Mouse (Mus musculus): ENCODE results near the gene Mgat4e. TPM values are rescaled to one million over a fixed set of nuclear protein-coding genes. Genes with fewer than 3 reads are reported as not detected.
"Not testable (repeated sequence)": the region's sequence is repeated elsewhere in the genome, so short reads cannot be mapped to it uniquely, and the experiment has no call there.

The Mgat4e gene
- total RNA-seq, 1 experiment from 2014 or later: not detected

DNA sequence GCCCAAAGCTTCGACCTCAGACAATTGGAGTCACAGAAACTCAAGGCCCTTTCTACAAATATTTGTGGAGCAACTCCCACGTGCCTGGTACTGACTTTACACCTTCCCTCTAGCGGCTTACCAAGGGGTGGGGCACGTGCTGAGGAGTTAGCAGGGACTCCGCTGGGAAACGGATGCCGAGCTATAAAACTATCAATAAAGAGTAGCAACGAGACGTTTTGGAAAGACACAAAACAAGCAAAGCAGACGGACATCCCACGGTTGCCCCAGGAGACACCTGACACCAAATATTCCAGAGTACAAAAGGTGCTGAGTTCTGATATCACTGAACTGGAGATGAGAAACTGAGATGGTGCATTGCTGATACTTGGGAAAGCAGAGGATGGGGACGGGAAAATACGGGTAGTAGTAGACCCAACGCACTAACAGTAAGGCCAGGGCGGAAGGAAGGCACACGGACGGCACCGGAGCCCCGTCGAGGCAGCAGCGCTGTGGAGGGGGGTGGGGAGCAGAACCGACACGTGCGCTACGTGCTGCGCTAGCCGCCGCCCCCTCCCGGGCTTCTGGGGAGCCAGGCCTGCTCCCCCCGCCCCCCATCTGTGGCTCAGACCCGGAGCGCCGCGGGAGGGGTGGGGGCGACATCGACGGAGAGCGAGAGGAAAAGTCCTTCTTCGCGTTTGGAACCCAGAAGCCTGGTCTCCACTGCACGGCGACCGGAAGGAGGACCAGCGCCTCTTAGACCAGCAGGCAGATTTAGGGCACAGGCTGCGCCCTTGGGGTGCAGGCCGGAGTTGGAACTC lies 6.6 kb upstream of the Mgat4e start:
- peak; percentile 72 for DNase-seq

DNA sequence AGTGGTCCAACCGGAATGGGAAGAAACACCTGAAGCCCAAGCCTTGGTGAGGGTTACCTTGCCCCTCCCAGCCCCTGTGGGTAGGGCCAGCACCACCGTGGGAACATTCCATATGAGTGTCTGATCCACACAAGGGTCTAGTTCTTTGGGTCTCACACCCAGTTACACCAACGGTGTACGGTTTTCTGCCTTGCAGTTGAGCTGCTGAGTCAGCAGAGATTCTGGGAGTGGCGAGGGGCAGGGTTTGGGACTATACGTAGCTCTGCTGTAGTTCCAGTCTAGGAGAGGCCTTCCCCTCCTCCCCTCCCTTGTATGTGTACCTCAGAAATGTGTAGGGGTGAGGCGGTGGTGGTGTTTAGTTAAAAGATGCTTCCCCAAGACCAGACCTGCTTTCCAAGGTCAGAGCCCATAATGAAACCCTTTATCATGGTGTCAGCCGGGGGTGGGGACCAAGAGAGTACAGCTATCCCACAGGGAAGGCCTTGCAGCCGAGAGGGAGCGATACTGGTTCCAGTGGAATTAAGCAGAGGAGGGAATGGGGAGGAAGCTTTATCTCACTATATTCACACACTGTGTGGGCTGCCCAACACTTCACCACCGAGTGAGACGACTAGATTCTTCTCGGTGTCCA lies 5.9 kb upstream of the Mgat4e start:
- DNase-seq: no peak

DNA sequence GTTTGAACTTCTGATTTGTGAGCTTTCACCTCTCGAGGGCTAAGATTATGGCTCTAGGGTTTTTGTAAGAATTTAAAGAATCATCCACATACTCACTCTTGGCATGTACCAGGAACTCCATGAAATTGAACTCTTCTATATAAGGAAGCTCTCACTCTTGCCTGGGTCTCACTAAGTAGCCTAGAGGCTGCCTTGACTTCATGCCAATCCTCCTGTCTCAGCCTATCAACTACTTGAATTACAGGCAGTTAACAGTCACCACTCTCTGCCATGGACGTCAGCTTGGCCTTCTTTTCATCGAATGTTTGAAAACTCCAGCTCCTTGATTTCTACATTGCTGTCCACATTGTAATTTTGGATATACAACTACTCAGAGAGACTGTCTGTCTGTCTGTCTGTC lies 2.9 kb upstream of the Mgat4e start:
- no peak for DNase-seq

DNA sequence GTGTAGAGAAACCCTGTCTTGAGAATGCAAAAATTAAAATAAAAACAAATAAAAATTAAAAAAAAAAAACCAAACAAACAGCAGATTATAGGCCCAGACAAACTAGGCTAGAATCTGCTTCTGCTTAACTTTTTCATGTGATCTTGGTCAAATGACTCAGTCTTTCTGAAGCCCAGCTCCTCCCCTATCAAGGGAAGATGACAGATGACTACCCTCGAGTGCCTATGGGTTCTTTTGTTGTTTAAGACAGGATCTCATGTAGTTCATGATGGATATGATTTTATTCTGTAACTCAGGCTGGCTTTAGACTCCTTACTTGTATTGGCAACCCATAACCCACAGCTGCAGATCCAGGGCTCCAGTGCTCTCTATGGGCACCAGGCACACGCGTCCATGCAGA lies 2.4 kb upstream of the Mgat4e start:
- DNase-seq: no peak

- peak; percentile 29 for DNase-seq
Measured at GRCm38 (mm10) chr1:134548231-134548630, 1.3 kb downstream of the Mgat4e start.

DNA sequence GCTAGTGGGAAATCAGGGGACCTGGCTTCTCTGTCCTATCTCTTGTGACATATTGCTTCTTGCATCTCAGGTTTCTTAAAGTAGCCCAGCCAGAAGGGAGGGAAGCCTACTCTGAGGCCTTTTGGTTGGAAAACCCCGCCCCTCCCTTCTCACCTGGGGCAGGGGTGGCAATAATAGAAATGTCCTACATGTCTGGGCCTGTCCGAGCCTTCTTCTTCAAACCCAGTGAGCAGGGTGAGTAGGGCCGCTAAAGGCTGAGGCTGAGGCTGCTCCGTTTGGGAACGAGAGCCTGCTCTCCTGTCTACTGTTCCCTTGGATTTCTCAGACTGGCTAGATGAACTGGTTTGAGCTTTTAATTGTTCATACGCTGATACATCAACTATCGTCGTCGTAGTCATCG lies 8.9 kb downstream of the Mgat4e start:
- DNase-seq: no peak

- no peak for DNase-seq
Measured at GRCm38 (mm10) chr1:134535513-134535912, 14.0 kb downstream of the Mgat4e start.

DNA sequence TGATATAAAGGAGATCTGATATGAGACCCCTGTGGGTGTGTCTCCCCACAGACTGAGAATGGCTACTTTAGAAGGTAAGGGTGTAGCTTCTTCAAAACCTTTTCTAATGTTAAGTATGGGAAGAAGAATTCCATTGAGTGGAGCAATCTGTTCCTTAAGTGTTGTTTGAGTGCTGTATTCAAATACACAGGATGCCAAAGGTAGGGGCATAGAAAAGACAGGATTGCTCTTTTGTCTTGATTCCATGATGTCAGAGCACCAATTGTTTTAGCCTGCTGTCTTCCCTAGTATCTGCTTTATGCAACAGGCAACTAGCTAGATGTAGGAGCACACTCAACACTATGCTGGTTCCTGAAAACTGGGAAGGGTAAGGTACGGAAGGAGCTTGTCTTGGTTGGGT lies 14.4 kb downstream of the Mgat4e start:
- DNase-seq: no peak

DNA sequence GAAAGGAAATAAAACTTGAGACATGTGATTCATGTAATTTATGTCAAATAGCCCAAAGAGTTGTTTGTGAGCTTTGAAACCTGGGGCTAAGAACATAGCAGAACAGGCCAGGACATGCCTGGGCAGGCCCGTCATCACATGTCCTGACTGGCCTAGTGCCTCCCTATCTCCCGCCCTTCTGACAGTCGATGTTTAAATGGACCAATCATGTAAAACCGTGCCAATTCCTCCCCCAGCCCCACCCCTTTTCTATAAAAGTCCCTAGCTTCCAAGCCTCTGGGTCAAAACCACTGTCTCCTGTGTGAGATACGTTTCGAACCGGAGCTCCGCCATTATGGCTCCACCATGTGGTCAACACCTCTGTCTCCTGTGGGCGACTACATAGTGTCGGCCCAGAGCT lies 15.8 kb downstream of the Mgat4e start:
- not testable (repeated sequence) for DNase-seq

DNA sequence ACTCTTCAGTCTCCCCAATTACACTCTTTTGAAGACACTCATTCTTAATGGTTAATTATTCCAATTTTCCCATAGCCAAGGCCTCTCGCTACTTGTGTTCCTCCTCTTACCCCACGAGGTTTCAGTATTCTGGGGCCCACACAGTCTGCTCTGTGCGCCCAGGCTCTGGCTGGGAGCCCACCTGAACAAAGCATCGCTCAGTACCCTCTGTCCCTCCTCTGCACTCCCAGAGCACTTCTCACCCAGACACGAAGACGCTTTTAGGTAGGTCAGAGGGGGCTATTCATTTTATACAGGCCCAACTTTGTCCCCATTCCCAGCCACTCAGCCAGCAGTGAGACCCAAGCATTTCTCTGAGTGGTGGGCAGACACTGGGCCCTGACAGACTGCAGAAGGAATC lies 18.9 kb downstream of the Mgat4e start:
- DNase-seq: no peak

DNA sequence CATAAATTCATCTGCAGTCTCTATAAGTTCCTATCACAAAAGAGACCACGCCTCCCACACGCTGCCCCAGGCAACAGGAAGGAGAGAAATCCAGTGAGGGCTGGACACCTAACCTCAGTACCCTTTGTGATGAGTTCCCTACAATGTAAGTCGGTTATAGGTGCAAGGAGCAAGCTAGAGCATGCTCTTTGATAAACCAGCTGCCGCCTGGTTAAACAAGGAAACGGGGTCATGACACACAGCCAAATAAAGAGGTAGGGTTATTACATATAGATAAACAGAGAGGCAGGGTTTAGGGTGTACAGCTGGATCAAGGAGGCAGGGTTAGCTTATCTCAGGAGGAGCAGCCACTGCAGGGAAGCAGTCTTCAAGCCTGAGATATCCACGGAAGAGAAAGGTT lies 22.7 kb downstream of the Mgat4e start:
- DNase-seq: no peak

GRCm38 (mm10) chr1:134525015-134525414 lies 24.5 kb downstream of the Mgat4e start:
- no peak for DNase-seq

GRCm38 (mm10) chr1:134524424-134524823 lies 25.1 kb downstream of the Mgat4e start:
- peak; percentile 59 for DNase-seq

DNA sequence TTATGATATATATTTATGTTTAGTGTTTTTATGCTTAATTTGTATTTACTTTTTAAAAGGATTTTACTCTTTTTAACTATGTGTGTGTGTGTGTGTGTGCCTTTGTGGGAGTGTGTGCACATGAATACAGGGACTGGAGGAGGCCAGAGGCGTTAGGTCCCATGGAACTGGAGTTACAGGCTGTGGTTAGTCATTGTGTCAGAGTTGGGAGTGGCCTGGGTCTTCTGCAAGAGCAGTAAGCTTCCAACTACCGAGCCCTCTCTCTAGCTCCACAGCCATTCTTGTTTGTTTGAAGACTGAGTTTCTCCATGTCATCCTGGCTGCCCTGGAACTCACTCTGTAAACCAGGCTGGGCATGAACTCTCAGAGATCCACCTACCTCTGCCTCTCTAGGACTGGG lies 27.2 kb downstream of the Mgat4e start:
- no peak for DNase-seq

DNA sequence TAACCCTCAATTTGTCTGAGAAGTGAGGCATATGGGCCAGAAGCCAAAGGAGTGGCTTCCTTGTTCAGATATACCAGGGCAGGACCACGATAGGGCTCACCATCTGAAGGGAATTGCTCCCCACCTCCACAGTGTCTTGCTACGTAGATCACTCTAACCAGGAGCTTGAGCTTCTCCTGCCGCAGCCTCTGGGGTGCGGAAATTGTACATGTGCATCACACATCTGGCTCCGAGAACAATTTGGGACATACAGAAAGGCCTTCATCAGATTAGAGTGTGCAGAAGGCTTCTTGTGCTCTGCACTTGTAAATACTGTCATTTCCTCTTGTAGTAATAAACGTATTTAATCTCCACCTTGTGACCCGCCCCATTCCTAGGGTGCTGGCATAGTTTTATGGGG lies 28.3 kb downstream of the Mgat4e start:
- DNase-seq: no peak

- DNase-seq: no peak
Measured at GRCm38 (mm10) chr1:134520001-134520721, 29.3 kb downstream of the Mgat4e start.

DNA sequence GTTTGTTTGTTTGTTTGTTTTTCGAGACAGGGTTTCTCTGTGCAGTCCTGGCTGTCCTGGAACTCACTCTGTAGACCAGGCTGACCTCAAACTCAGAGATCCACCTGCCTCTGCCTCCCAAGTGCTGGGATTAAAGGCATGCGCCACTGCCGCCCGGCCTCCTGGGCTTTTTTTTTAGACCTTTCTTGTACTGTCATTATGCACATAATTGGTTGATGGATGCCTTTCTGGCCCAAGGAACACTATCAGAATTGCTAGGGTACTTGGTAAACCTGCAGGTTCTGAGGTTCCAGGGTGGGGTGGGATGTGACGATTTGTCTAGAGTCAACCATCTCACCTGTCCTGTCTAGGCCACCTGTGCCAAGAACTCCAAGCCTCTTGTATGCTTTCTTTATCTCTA lies 30.3 kb downstream of the Mgat4e start:
- not testable (repeated sequence) for DNase-seq

GRCm38 (mm10) chr1:134518677-134519076 lies 30.8 kb downstream of the Mgat4e start:
- DNase-seq: peak; percentile 91

DNA sequence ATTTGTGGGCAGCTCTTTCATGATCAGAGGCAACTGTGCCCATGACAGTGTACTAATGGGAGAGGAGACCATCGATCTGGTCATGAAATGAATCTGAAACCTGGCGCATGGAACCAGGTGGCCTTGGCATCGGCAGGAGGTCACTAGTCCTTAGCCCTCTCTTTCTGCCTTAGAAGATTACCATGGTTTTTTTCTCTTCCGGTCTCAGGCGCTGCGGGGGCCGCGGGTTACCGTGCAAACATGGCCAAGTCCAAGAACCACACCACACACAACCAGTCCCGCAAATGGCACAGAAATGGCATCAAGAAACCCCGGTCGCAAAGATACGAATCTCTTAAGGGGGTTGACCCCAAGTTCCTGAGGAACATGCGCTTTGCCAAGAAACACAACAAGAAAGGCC lies 31.6 kb downstream of the Mgat4e start:
- not testable (repeated sequence) for DNase-seq

DNA sequence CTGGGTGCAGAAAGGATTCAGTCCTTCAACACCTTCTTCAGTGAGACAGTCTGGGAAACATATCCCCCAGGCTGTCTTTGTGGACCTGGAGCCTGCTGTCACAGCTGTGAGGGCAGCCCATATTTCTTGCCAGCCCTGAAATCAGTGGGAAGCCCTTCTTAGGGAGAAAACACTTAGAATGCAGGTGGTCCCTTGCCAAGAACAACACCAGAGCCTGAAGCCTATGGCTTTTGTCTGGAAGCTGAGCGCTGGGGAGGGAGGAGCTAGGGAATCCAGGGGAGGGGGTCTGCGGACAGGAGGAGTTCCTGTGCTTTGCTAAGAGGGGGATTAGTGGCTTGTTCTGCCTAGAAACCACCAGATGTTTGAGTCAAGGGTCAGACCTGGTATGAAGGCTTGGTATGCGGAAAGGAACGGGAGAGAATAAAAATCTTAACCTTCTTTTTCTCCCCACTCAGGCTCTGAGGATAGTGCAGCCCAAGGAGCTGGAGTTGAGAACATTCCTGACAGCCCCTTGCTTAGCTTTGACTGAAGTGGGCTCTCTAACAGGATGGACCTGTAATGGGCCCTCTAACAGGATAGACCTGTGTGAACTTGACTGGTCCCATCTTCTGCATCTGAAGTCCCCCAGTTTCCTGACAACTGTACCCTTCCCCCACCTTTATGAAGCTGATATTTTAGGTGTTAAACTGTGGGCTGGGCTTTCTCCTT lies 32.8 kb downstream of the Mgat4e start:
- DNase-seq: no peak

DNA sequence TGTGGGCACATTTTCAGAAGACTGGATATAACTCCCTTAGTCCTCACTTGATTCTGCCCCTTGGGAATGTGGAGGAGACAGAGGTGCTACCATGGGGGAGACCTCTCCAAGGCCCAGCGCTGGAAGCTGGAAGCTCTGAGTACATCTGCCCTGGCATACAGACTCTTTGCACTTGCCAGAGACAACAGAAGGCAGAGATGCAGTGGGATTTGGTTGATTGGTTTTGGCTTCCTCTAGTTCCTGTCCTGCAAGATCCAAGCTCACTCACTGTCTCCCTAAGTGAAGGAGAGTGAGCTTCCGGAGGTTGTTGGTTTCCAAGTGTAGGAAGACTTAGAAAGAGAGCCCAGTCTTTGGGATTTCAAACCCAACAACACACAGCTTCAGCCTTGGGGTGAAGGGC lies 33.6 kb downstream of the Mgat4e start:
- DNase-seq: no peak

GRCm38 (mm10) chr1:134513876-134514590 lies 35.4 kb downstream of the Mgat4e start:
- peak; percentile 25 for DNase-seq
